Mouse (Mus musculus) MEL (cell line): ENCODE measurements around the gene Cenpb. TPM values are rescaled to one million over a fixed set of nuclear protein-coding genes. Genes with fewer than 3 reads are reported as not detected.

ENCODE experiments used
- DNase-seq: peaks from one replicate; pipeline ENCODE4 v3.0.0; 2011; ENCODE audit warnings: low read depth, low spot score
- H3K27ac ChIP-seq: 2 replicates; pipeline ENCODE4 v1.5.1; 2012; ENCODE audit warnings: low read depth, mild to moderate bottlenecking, control low read depth, low read length, moderate library complexity; ENCODE audit not compliant: control insufficient read depth
- H3K27me3 ChIP-seq, 2 experiments: fragments of 150-350 bp in 1 of 2; sonication (generic) in 1 of 2; 2 replicates each; pipeline ENCODE4 v1.6.1; 2012; ENCODE audit warnings: low read length in 2 of 2, mild to moderate bottlenecking in 2 of 2, improper control_type of control experiment in 1 of 2, moderate library complexity in 1 of 2; ENCODE audit not compliant: insufficient read depth in 2 of 2, control insufficient read depth in 1 of 2
- H3K36me3 ChIP-seq, 2 experiments: 2 replicates each; pipeline ENCODE4 v1.6.1; 2012 to 2014; ENCODE audit warnings: low read length in 2 of 2, improper control_type of control experiment in 1 of 2, inconsistent platforms in 1 of 2, mild to moderate bottlenecking in 1 of 2; ENCODE audit not compliant: insufficient read depth in 2 of 2, control insufficient read depth in 1 of 2
- H3K4me1 ChIP-seq, 2 experiments: fragments of 150-350 bp in 1 of 2; sonication (generic) in 1 of 2; 2 replicates each; pipeline ENCODE4 v1.6.1; 2012; ENCODE audit warnings: low read length in 2 of 2, improper control_type of control experiment in 1 of 2, mild to moderate bottlenecking in 1 of 2; ENCODE audit not compliant: insufficient read depth in 2 of 2, control insufficient read depth in 1 of 2
- H3K4me3 ChIP-seq, 2 experiments: fragments of 150-350 bp in 1 of 2; sonication (generic) in 1 of 2; 2 replicates each; pipeline ENCODE4 v1.5.1; 2012; ENCODE audit warnings: low read depth in 2 of 2, low read length in 2 of 2, mild to moderate bottlenecking in 2 of 2, moderate library complexity in 2 of 2, control low read depth in 1 of 2, improper control_type of control experiment in 1 of 2; ENCODE audit not compliant: control insufficient read depth in 1 of 2, insufficient read depth in 1 of 2
- H3K79me2 ChIP-seq: 2 replicates; pipeline ENCODE4 v1.6.1; 2012; ENCODE audit warnings: mild to moderate bottlenecking, low read length, moderate library complexity; ENCODE audit not compliant: control insufficient read depth, poor library complexity, insufficient read depth
- H3K9ac ChIP-seq: 2 replicates; pipeline ENCODE4 v1.6.1; 2012; ENCODE audit warnings: low read depth, mild to moderate bottlenecking, control low read depth, low read length, moderate library complexity; ENCODE audit not compliant: control insufficient read depth, poor library complexity, severe bottlenecking
- H3K9me3 ChIP-seq: fragments of 150-350 bp; sonication (generic); replicated peaks from 2 replicates; pipeline ENCODE4 v1.6.1; 2012; ENCODE audit warnings: mild to moderate bottlenecking, low read length, improper control_type of control experiment, moderate library complexity; ENCODE audit not compliant: insufficient read depth
- BHLHE40 ChIP-seq: IDR thresholded peaks from 2 replicates; pipeline ENCODE4 v1.6.1; 2012; ENCODE audit warnings: low read depth, mild to moderate bottlenecking, inconsistent platforms, low read length, improper control_type of control experiment, borderline replicate concordance
- CHD1 ChIP-seq: IDR thresholded peaks from 2 replicates; pipeline ENCODE4 v1.6.1; 2012; ENCODE audit warnings: low read depth, mild to moderate bottlenecking, inconsistent platforms, low read length, improper control_type of control experiment
- E2F4 ChIP-seq: IDR thresholded peaks from 2 replicates; pipeline ENCODE4 v1.6.1; 2011; ENCODE audit warnings: low read depth, low read length, improper control_type of control experiment, borderline replicate concordance
- HCFC1 ChIP-seq: IDR thresholded peaks from 2 replicates; pipeline ENCODE4 v1.6.1; 2012; ENCODE audit warnings: low read depth, mild to moderate bottlenecking, inconsistent platforms, low read length, improper control_type of control experiment, moderate library complexity
- KAT2A ChIP-seq: conservative IDR thresholded peaks from 2 replicates; pipeline ENCODE4 v1.6.1; 2012; ENCODE audit warnings: low read depth, low read length, improper control_type of control experiment, inconsistent platforms
- MAFK ChIP-seq: IDR thresholded peaks from 2 replicates; pipeline ENCODE4 v1.6.1; 2011; ENCODE audit warnings: low read depth, mild to moderate bottlenecking, low read length, improper control_type of control experiment, borderline replicate concordance
- MAX ChIP-seq: IDR thresholded peaks from 2 replicates; pipeline ENCODE4 v1.6.1; 2011; ENCODE audit warnings: low read length, improper control_type of control experiment
- MEF2A ChIP-seq: IDR thresholded peaks from 2 replicates; pipeline ENCODE4 v1.6.1; 2014; ENCODE audit warnings: low read depth, mild to moderate bottlenecking, inconsistent platforms, low read length, improper control_type of control experiment; ENCODE audit not compliant: poor library complexity, insufficient replicate concordance, severe bottlenecking; ENCODE audit errors: extremely low read depth
- MYB ChIP-seq: IDR thresholded peaks from 2 replicates; pipeline ENCODE4 v1.6.1; 2011; ENCODE audit warnings: mild to moderate bottlenecking, low read depth, low read length, improper control_type of control experiment
- MYC ChIP-seq: IDR thresholded peaks from 2 replicates; pipeline ENCODE4 v1.6.1; 2011; ENCODE audit warnings: low read depth, mild to moderate bottlenecking, low read length, improper control_type of control experiment, moderate library complexity
- NELFE ChIP-seq: IDR thresholded peaks from 2 replicates; pipeline ENCODE4 v1.6.1; 2011; ENCODE audit warnings: low read depth, low read length, improper control_type of control experiment
- POLR2A ChIP-seq, 2 experiments: IDR thresholded peaks; 2 replicates each; pipeline ENCODE4 v1.6.1; 2011 to 2012; ENCODE audit warnings: low read length in 2 of 2, mild to moderate bottlenecking in 2 of 2, control low read depth in 1 of 2, improper control_type of control experiment in 1 of 2, low read depth in 1 of 2, moderate library complexity in 1 of 2; ENCODE audit not compliant: control insufficient read depth in 1 of 2, insufficient read depth in 1 of 2, poor library complexity in 1 of 2
- RAD21 ChIP-seq: IDR thresholded peaks from 2 replicates; pipeline ENCODE4 v1.6.1; 2011; ENCODE audit warnings: mild to moderate bottlenecking, low read depth, low read length, improper control_type of control experiment
- SIN3A ChIP-seq: IDR thresholded peaks from 2 replicates; pipeline ENCODE4 v1.6.1; 2012; ENCODE audit warnings: low read length, improper control_type of control experiment, inconsistent platforms
- UBTF ChIP-seq: IDR thresholded peaks from 2 replicates; pipeline ENCODE4 v1.6.1; 2012; ENCODE audit warnings: low read depth, mild to moderate bottlenecking, inconsistent platforms, low read length, improper control_type of control experiment, moderate library complexity, borderline replicate concordance; ENCODE audit not compliant: insufficient read depth
- USF1 ChIP-seq: IDR thresholded peaks from 2 replicates; pipeline ENCODE4 v1.6.1; 2014; ENCODE audit warnings: low read depth, mild to moderate bottlenecking, inconsistent platforms, low read length, improper control_type of control experiment, moderate library complexity
- ZC3H11A ChIP-seq: IDR thresholded peaks from 2 replicates; pipeline ENCODE4 v1.6.1; 2012; ENCODE audit warnings: low read depth, mild to moderate bottlenecking, inconsistent platforms, low read length, improper control_type of control experiment
- ZKSCAN1 ChIP-seq: IDR thresholded peaks from 2 replicates; pipeline ENCODE4 v1.6.1; 2012; ENCODE audit warnings: low read depth, mild to moderate bottlenecking, inconsistent platforms, low read length, improper control_type of control experiment, moderate library complexity
- ZNF384 ChIP-seq: IDR thresholded peaks from 2 replicates; pipeline ENCODE4 v1.6.1; 2012; ENCODE audit warnings: low read depth, mild to moderate bottlenecking, inconsistent platforms, low read length, improper control_type of control experiment
- polyA plus RNA-seq, 2 experiments: library from polyadenylated mRNA; stranded (reverse) in 1 of 2; unstranded in 1 of 2; fragments of >175 nt in 1 of 2; fragments of >200 nt in 1 of 2; gene quantifications; 2 replicates each; pipeline versions ENCODE4 v1.2.1 to v1.2.4; 2012; ENCODE audit warnings: low replicate concordance in 2 of 2, low read depth in 1 of 2; ENCODE audit not compliant: insufficient read length in 2 of 2, insufficient read depth in 1 of 2, missing spikeins in 1 of 2
- total RNA-seq: library from RNA; depleted of rRNA; stranded (reverse); fragments of 300-350 nt; gene quantifications from 2 replicates; pipeline ENCODE4 v1.2.3, GENCODE M21; 2012

Gene Cenpb
- total and polyA plus RNA-seq, 3 experiments: 24.3 to 34.9 TPM; not detected in 1

DNA sequence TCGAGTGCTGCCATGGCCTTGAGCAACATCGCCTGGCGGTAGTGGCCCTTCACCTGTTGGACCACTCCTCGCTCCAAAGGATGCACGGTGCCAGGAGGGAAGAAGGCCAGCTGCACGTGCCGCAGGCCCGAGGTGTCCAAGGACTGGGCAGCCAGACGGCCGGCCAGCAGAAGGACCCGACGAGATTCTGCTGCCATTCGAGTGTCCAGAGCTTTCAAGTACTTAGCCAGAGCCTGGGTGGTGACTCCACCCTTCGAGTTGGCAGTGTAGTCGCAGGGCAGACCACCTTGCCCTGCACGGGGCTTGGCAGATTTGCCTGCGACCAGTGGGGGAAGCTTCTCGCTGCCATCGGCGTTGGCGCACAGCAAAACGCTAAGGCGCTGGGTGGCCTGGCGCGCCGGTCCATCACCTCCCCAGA lies 1.0 kb downstream of the Cenpb start:
- no peaks in the 10 kb centered on the region for H3K9me3 ChIP-seq
- peak overlapping the region; percentile 86 for H3K9ac ChIP-seq
- no peak for DNase-seq
- no peak for TF ChIP-seq ZKSCAN1
- no peak for TF ChIP-seq MAX
- TF ChIP-seq ZNF384: no peak
- no peak for TF ChIP-seq BHLHE40
- TF ChIP-seq NELFE: no peak
- no peak for TF ChIP-seq UBTF
- TF ChIP-seq SIN3A: no peak
- TF ChIP-seq HCFC1: no peak
- TF ChIP-seq E2F4: no peak
- TF ChIP-seq POLR2A (IDR thresholded peaks at IDR 0.05; ENCODE audit: control insufficient read depth in 1 of 2, insufficient read depth in 1 of 2, low read depth in 1 of 2, low read length in 2 of 2, poor library complexity in 1 of 2): no peak
- no peak for TF ChIP-seq MYB
- H3K27ac ChIP-seq: no peak overlapping the region
- peaks cover 0 to 7% of the 10 kb centered on the region in 2 experiments; a peak in 2 of 4 replicates for H3K36me3 ChIP-seq
- peaks cover 0 to 28% of the 10 kb centered on the region in 2 experiments; a peak in 2 of 4 replicates for H3K4me1 ChIP-seq
- peak overlapping the region; percentile 88 to 91 for H3K4me3 ChIP-seq
- H3K79me2 ChIP-seq: peaks cover 16% of the 10 kb centered on the region
- no peaks in the 10 kb centered on the region for H3K27me3 ChIP-seq

DNA sequence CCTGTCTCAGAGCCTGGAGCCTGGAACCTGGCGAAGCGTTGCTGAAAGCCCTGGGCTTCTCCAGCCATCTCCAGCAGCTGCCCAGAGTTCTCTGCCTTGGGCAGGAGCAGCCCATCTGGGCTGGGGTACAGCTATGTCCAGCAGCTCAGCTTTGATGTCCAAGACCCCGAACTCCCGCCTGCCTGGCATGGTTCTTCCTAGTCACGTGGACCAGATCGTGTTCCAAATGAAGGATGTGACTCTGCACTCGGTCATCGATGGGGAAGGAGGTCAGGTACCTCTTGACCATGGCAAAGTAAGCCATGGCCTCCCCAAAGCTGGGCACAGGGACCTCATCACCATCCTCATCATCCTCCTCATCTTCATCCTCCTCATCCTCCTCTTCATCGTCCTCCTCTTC lies 1.9 kb downstream of the Cenpb start:
- peaks cover 0 to 33% of the 10 kb centered on the region in 2 experiments; a peak in 2 of 4 replicates for H3K4me1 ChIP-seq
- H3K79me2 ChIP-seq: peaks cover 16% of the 10 kb centered on the region
- no peak overlapping the region for H3K9ac ChIP-seq
- no peaks in the 10 kb centered on the region for H3K9me3 ChIP-seq
- H3K4me3 ChIP-seq: no peak overlapping the region
- no peaks in the 10 kb centered on the region for H3K27me3 ChIP-seq
- peaks cover 0 to 7% of the 10 kb centered on the region in 2 experiments; a peak in 2 of 4 replicates for H3K36me3 ChIP-seq
- TF ChIP-seq USF1 (no peak), KAT2A (no peak), CHD1 (no peak), RAD21 (no peak), ZC3H11A (no peak), MAFK (no peak), MAX (no peak), UBTF (no peak), MEF2A (no peak), MYC (no peak), HCFC1 (no peak), SIN3A (no peak)
- no peak for DNase-seq
- no peak overlapping the region for H3K27ac ChIP-seq
